Mouse (Mus musculus) midbrain, embryonic 11.5 days (tissue): ENCODE measurements at regions not wholly inside any gene's neighbourhood (a gene's known extent, or its start where the extent isn't known, plus 50 kb on each side); places are given as distances from the start of the nearest gene placed in this dataset.

ENCODE experiments used
- ATAC-seq: fragments of 200-750 bp; cut with Nextera tagmentation; 2 replicates; pipeline ENCODE4 v1.8.0; 2017; ENCODE audit warnings: moderate TSS enrichment, moderate library complexity; ENCODE audit not compliant: low FRiP score
- DNase-seq: peaks from one replicate; pipeline ENCODE4 v3.0.0; 2015; ENCODE audit warnings: low spot score; ENCODE audit errors: missing footprints
- H3K27ac ChIP-seq: fragments of 300-500 bp; sonication (generic); 2 replicates; pipeline ENCODE4 v1.5.1; 2014; ENCODE audit warnings: low read depth, low read length
- H3K27me3 ChIP-seq: fragments of 300-500 bp; sonication (generic); 2 replicates; pipeline ENCODE4 v1.6.1; 2014; ENCODE audit warnings: mild to moderate bottlenecking, low read length, moderate library complexity, mixed read lengths; ENCODE audit not compliant: control insufficient read depth, insufficient read depth
- H3K36me3 ChIP-seq: fragments of 300-500 bp; sonication (generic); 2 replicates; pipeline ENCODE4 v1.6.1; 2014; ENCODE audit warnings: mild to moderate bottlenecking, low read length, moderate library complexity, mixed read lengths; ENCODE audit not compliant: control insufficient read depth, insufficient read depth
- H3K4me1 ChIP-seq: fragments of 300-500 bp; sonication (generic); 2 replicates; pipeline ENCODE4 v1.6.1; 2014; ENCODE audit warnings: low read length; ENCODE audit not compliant: control insufficient read depth, insufficient read depth
- H3K4me2 ChIP-seq: fragments of 300-500 bp; sonication (generic); 2 replicates; pipeline ENCODE4 v1.6.1; 2014; ENCODE audit warnings: mild to moderate bottlenecking, moderate library complexity
- H3K4me3 ChIP-seq: fragments of 300-500 bp; sonication (generic); 2 replicates; pipeline ENCODE4 v1.5.1; 2014; ENCODE audit warnings: low read depth, low read length
- H3K9ac ChIP-seq: fragments of 300-500 bp; sonication (generic); 2 replicates; pipeline ENCODE4 v1.6.1; 2014; ENCODE audit warnings: low read length
- H3K9me3 ChIP-seq: fragments of 300-500 bp; sonication (generic); 2 replicates; pipeline ENCODE4 v1.6.1; 2016; ENCODE audit warnings: low read length; ENCODE audit not compliant: control insufficient read depth
- WGBS: fragments of 180-500 bp; shearing (Covaris S2); extraction: QIAGEN DNeasy Blood & Tissue Kit; methylation state at CpG from one replicate; pipeline ENCODE4 v1.1.7; 2014; 5-methylcytosine and 5-hydroxymethylcytosine counted together

- 66% methylated on average over 1 of the region's 1 CpGs for WGBS
- no peaks in the 10 kb centered on the region for H3K36me3 ChIP-seq
- H3K27me3 ChIP-seq, result no peaks in the 10 kb centered on the region
- DNase-seq (no peak), ATAC-seq (no peak)
- H3K9ac ChIP-seq, result no peak overlapping the region
- no peak overlapping the region for H3K27ac ChIP-seq
- H3K4me1 ChIP-seq, result no peaks in the 10 kb centered on the region
- no peaks in the 10 kb centered on the region for H3K9me3 ChIP-seq
- H3K4me3 ChIP-seq, result no peak overlapping the region
- no peak overlapping the region for H3K4me2 ChIP-seq
Observed at GRCm38 (mm10) chr16:27507212-27507611, 118.5 kb downstream of the Ccdc50 start.

GRCm38 (mm10) chr16:27523527-27524121, 135.0 kb downstream of the Ccdc50 start:
- WGBS, result 41% methylated on average over 8 of the region's 8 CpGs
- Histone ChIP-seq H3K27ac (no peak overlapping the region), H3K4me3 (no peak overlapping the region), H3K4me2 (no peak overlapping the region), H3K9me3 (no peaks in the 10 kb centered on the region), H3K9ac (no peak overlapping the region), H3K27me3 (no peaks in the 10 kb centered on the region), H3K4me1 (no peaks in the 10 kb centered on the region), H3K36me3 (no peaks in the 10 kb centered on the region)
- DNase-seq (no peak), ATAC-seq (peak; percentile 76)

GRCm38 (mm10) chr16:27526669-27527068, 138.0 kb downstream of the Ccdc50 start:
- no peaks in the 10 kb centered on the region for H3K4me1 ChIP-seq
- WGBS, result 45% methylated on average over 1 of the region's 1 CpGs
- H3K4me2 ChIP-seq, result no peak overlapping the region
- DNase-seq (no peak), ATAC-seq (no peak)
- H3K4me3 ChIP-seq, result no peak overlapping the region
- H3K27ac ChIP-seq, result no peak overlapping the region
- H3K9me3 ChIP-seq, result no peaks in the 10 kb centered on the region
- H3K36me3 ChIP-seq, result no peaks in the 10 kb centered on the region
- no peak overlapping the region for H3K9ac ChIP-seq
- H3K27me3 ChIP-seq, result no peaks in the 10 kb centered on the region

GRCm38 (mm10) chr16:27530634-27531033, 142.0 kb downstream of the Ccdc50 start:
- Histone ChIP-seq H3K27ac (no peak overlapping the region), H3K9ac (no peak overlapping the region), H3K4me3 (no peak overlapping the region), H3K9me3 (no peaks in the 10 kb centered on the region), H3K36me3 (no peaks in the 10 kb centered on the region), H3K4me1 (no peaks in the 10 kb centered on the region), H3K27me3 (no peaks in the 10 kb centered on the region), H3K4me2 (no peak overlapping the region)
- ATAC-seq (no peak), DNase-seq (no peak)
- 94% methylated on average over 4 of the region's 4 CpGs for WGBS
